Mouse (Mus musculus) MEL (cell line): ENCODE measurements around the gene Ube2g2. TPM values are rescaled to one million over a fixed set of nuclear protein-coding genes. Genes with fewer than 3 reads are reported as not detected.

Source experiments
- DNase-seq: peaks from one replicate; pipeline ENCODE4 v3.0.0; 2011; ENCODE audit warnings: low read depth, low spot score
- H3K27ac ChIP-seq: 2 replicates; pipeline ENCODE4 v1.5.1; 2012; ENCODE audit warnings: low read depth, mild to moderate bottlenecking, control low read depth, low read length, moderate library complexity; ENCODE audit not compliant: control insufficient read depth
- H3K27me3 ChIP-seq, 2 experiments: fragments of 150-350 bp in 1 of 2; sonication (generic) in 1 of 2; 2 replicates each; pipeline ENCODE4 v1.6.1; 2012; ENCODE audit warnings: low read length in 2 of 2, mild to moderate bottlenecking in 2 of 2, improper control_type of control experiment in 1 of 2, moderate library complexity in 1 of 2; ENCODE audit not compliant: insufficient read depth in 2 of 2, control insufficient read depth in 1 of 2
- H3K36me3 ChIP-seq, 2 experiments: 2 replicates each; pipeline ENCODE4 v1.6.1; 2012 to 2014; ENCODE audit warnings: low read length in 2 of 2, improper control_type of control experiment in 1 of 2, inconsistent platforms in 1 of 2, mild to moderate bottlenecking in 1 of 2; ENCODE audit not compliant: insufficient read depth in 2 of 2, control insufficient read depth in 1 of 2
- H3K4me1 ChIP-seq, 2 experiments: fragments of 150-350 bp in 1 of 2; sonication (generic) in 1 of 2; 2 replicates each; pipeline ENCODE4 v1.6.1; 2012; ENCODE audit warnings: low read length in 2 of 2, improper control_type of control experiment in 1 of 2, mild to moderate bottlenecking in 1 of 2; ENCODE audit not compliant: insufficient read depth in 2 of 2, control insufficient read depth in 1 of 2
- H3K4me3 ChIP-seq, 2 experiments: fragments of 150-350 bp in 1 of 2; sonication (generic) in 1 of 2; 2 replicates each; pipeline ENCODE4 v1.5.1; 2012; ENCODE audit warnings: low read depth in 2 of 2, low read length in 2 of 2, mild to moderate bottlenecking in 2 of 2, moderate library complexity in 2 of 2, control low read depth in 1 of 2, improper control_type of control experiment in 1 of 2; ENCODE audit not compliant: control insufficient read depth in 1 of 2, insufficient read depth in 1 of 2
- H3K79me2 ChIP-seq: 2 replicates; pipeline ENCODE4 v1.6.1; 2012; ENCODE audit warnings: mild to moderate bottlenecking, low read length, moderate library complexity; ENCODE audit not compliant: control insufficient read depth, poor library complexity, insufficient read depth
- H3K9ac ChIP-seq: 2 replicates; pipeline ENCODE4 v1.6.1; 2012; ENCODE audit warnings: low read depth, mild to moderate bottlenecking, control low read depth, low read length, moderate library complexity; ENCODE audit not compliant: control insufficient read depth, poor library complexity, severe bottlenecking
- H3K9me3 ChIP-seq: fragments of 150-350 bp; sonication (generic); replicated peaks from 2 replicates; pipeline ENCODE4 v1.6.1; 2012; ENCODE audit warnings: mild to moderate bottlenecking, low read length, improper control_type of control experiment, moderate library complexity; ENCODE audit not compliant: insufficient read depth
- BHLHE40 ChIP-seq: IDR thresholded peaks from 2 replicates; pipeline ENCODE4 v1.6.1; 2012; ENCODE audit warnings: low read depth, mild to moderate bottlenecking, inconsistent platforms, low read length, improper control_type of control experiment, borderline replicate concordance
- CHD1 ChIP-seq: IDR thresholded peaks from 2 replicates; pipeline ENCODE4 v1.6.1; 2012; ENCODE audit warnings: low read depth, mild to moderate bottlenecking, inconsistent platforms, low read length, improper control_type of control experiment
- CTCF ChIP-seq, 3 experiments: IDR thresholded peaks in 2 of 3; conservative IDR thresholded peaks in 1 of 3; 2 replicates each; pipeline ENCODE4 v1.5.1; 2011 to 2012; ENCODE audit warnings: low read length in 3 of 3, low read depth in 2 of 3, mild to moderate bottlenecking in 2 of 3, improper control_type of control experiment in 1 of 3, inconsistent platforms in 1 of 3, mixed read lengths in 1 of 3, moderate library complexity in 1 of 3; ENCODE audit not compliant: control insufficient read depth in 1 of 3, insufficient read depth in 1 of 3, poor library complexity in 1 of 3, severe bottlenecking in 1 of 3
- ELF1 ChIP-seq: IDR thresholded peaks from 2 replicates; pipeline ENCODE4 v1.6.1; 2014; ENCODE audit warnings: low read depth, mild to moderate bottlenecking, inconsistent platforms, low read length, improper control_type of control experiment, moderate library complexity
- GABPA ChIP-seq: IDR thresholded peaks from 2 replicates; pipeline ENCODE4 v1.6.1; 2012; ENCODE audit warnings: low read depth, mild to moderate bottlenecking, inconsistent platforms, low read length, improper control_type of control experiment, moderate library complexity
- GATA1 ChIP-seq: IDR thresholded peaks from 2 replicates; pipeline ENCODE4 v1.6.1; 2011; ENCODE audit warnings: low read depth, low read length, improper control_type of control experiment
- JUND ChIP-seq: IDR thresholded peaks from 2 replicates; pipeline ENCODE4 v1.6.1; 2011; ENCODE audit warnings: low read depth, mild to moderate bottlenecking, improper control_type of control experiment, low read length
- MAFK ChIP-seq: IDR thresholded peaks from 2 replicates; pipeline ENCODE4 v1.6.1; 2011; ENCODE audit warnings: low read depth, mild to moderate bottlenecking, low read length, improper control_type of control experiment, borderline replicate concordance
- MAZ ChIP-seq: IDR thresholded peaks from 2 replicates; pipeline ENCODE4 v1.6.1; 2012; ENCODE audit warnings: low read depth, mild to moderate bottlenecking, inconsistent platforms, low read length, improper control_type of control experiment
- MEF2A ChIP-seq: IDR thresholded peaks from 2 replicates; pipeline ENCODE4 v1.6.1; 2014; ENCODE audit warnings: low read depth, mild to moderate bottlenecking, inconsistent platforms, low read length, improper control_type of control experiment; ENCODE audit not compliant: poor library complexity, insufficient replicate concordance, severe bottlenecking; ENCODE audit errors: extremely low read depth
- POLR2A ChIP-seq, 2 experiments: IDR thresholded peaks; 2 replicates each; pipeline ENCODE4 v1.6.1; 2011 to 2012; ENCODE audit warnings: low read length in 2 of 2, mild to moderate bottlenecking in 2 of 2, control low read depth in 1 of 2, improper control_type of control experiment in 1 of 2, low read depth in 1 of 2, moderate library complexity in 1 of 2; ENCODE audit not compliant: control insufficient read depth in 1 of 2, insufficient read depth in 1 of 2, poor library complexity in 1 of 2
- RCOR1 ChIP-seq: IDR thresholded peaks from 2 replicates; pipeline ENCODE4 v1.6.1; 2012; ENCODE audit warnings: low read depth, mild to moderate bottlenecking, inconsistent platforms, low read length, improper control_type of control experiment
- SMC3 ChIP-seq: IDR thresholded peaks from 2 replicates; pipeline ENCODE4 v1.6.1; 2011; ENCODE audit warnings: low read depth, low read length, improper control_type of control experiment
- TAL1 ChIP-seq: IDR thresholded peaks from 2 replicates; pipeline ENCODE4 v1.6.1; 2012; ENCODE audit warnings: mild to moderate bottlenecking, inconsistent platforms, low read length, moderate library complexity, mixed read lengths
- TBP ChIP-seq: IDR thresholded peaks from 2 replicates; pipeline ENCODE4 v1.8.0; 2011; ENCODE audit warnings: low read depth, low read length, improper control_type of control experiment
- UBTF ChIP-seq: IDR thresholded peaks from 2 replicates; pipeline ENCODE4 v1.6.1; 2012; ENCODE audit warnings: low read depth, mild to moderate bottlenecking, inconsistent platforms, low read length, improper control_type of control experiment, moderate library complexity, borderline replicate concordance; ENCODE audit not compliant: insufficient read depth
- USF1 ChIP-seq: IDR thresholded peaks from 2 replicates; pipeline ENCODE4 v1.6.1; 2014; ENCODE audit warnings: low read depth, mild to moderate bottlenecking, inconsistent platforms, low read length, improper control_type of control experiment, moderate library complexity
- ZC3H11A ChIP-seq: IDR thresholded peaks from 2 replicates; pipeline ENCODE4 v1.6.1; 2012; ENCODE audit warnings: low read depth, mild to moderate bottlenecking, inconsistent platforms, low read length, improper control_type of control experiment
- ZKSCAN1 ChIP-seq: IDR thresholded peaks from 2 replicates; pipeline ENCODE4 v1.6.1; 2012; ENCODE audit warnings: low read depth, mild to moderate bottlenecking, inconsistent platforms, low read length, improper control_type of control experiment, moderate library complexity
- polyA plus RNA-seq, 2 experiments: library from polyadenylated mRNA; stranded (reverse) in 1 of 2; unstranded in 1 of 2; fragments of >175 nt in 1 of 2; fragments of >200 nt in 1 of 2; gene quantifications; 2 replicates each; pipeline versions ENCODE4 v1.2.1 to v1.2.4; 2012; ENCODE audit warnings: low replicate concordance in 2 of 2, low read depth in 1 of 2; ENCODE audit not compliant: insufficient read length in 2 of 2, insufficient read depth in 1 of 2, missing spikeins in 1 of 2
- total RNA-seq: library from RNA; depleted of rRNA; stranded (reverse); fragments of 300-350 nt; gene quantifications from 2 replicates; pipeline ENCODE4 v1.2.3, GENCODE M21; 2012

The Ube2g2 gene
- total and polyA plus RNA-seq, 3 experiments: 62.4 to 112 TPM; not detected in 1

DNA sequence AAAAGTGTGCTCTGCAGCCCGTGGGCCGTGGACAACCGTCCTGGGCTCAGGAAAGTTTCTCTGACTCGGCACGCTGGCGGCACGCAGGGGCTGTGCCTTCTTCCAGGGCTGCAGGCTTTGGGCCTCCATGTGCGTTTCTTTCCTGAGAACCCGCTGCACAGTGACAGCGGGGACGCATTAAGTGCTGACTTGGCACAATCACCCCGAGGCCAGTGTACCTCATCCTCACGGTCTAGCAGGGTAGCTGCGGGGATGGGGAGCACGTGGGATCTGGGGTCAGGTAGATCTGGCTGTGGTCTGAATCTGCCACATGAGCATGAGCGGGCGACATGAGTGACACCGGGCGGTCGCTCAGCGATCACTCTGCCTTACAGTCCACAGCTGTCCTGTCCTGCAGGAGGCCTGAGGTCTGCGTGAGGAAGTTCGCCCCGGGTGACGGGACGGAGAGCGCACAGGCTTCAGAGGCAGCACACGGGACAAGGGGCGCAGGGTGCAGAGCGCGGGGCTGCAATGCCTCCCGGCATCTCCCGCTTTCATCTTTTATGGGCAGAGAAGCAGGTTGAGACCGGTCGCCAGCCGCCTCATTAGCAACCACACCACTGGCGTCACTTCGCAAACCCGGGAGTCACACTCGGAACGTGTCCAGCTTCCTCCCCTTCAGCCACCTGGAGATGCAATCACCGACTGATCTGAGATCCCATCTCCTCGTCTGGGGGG lies 42.0 kb downstream of the Ube2g2 start:
- Histone ChIP-seq H3K27me3 (no peaks in the 10 kb centered on the region), H3K4me1 (no peaks in the 10 kb centered on the region)

DNA sequence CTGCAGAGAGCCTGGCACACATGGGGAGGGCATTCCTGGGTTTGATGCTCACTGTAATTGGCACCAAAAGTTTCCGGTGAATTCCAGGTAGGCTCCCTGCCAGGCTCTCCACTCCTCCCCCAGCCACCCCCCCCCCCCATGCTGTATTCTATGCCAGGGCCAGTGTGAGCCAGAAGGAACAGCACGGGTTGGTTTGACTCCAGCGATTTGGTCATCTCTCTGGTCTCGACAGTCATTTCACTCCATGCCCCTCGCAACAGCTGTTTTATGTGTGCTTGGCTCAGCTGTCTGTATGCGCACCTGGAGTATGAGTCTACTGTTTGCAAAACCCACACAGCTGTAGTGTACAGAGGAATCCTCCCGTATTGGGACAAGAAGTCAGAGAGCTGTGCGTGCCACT lies 44.3 kb downstream of the Ube2g2 start:
- DNase-seq: no peak
- Histone ChIP-seq H3K4me3 (no peak overlapping the region), H3K79me2 (no peaks in the 10 kb centered on the region), H3K9me3 (no peaks in the 10 kb centered on the region), H3K9ac (no peak overlapping the region), H3K36me3 (peaks cover 0 to 7% of the 10 kb centered on the region in 2 experiments; a peak in 2 of 4 replicates), H3K4me1 (peaks cover 0 to 11% of the 10 kb centered on the region in 2 experiments; a peak in 2 of 4 replicates), H3K27me3 (no peaks in the 10 kb centered on the region), H3K27ac (no peak overlapping the region)
- TF ChIP-seq MAFK (no peak), ZC3H11A (no peak), TAL1 (no peak), USF1 (no peak), MEF2A (no peak), POLR2A (IDR thresholded peaks at IDR 0.05; ENCODE audit: control insufficient read depth in 1 of 2, insufficient read depth in 1 of 2, low read depth in 1 of 2, low read length in 2 of 2, poor library complexity in 1 of 2) (no peak), UBTF (no peak), JUND (no peak), BHLHE40 (no peak), CHD1 (no peak)

More for the DNA sequence above, 42.0 kb downstream of the Ube2g2 start:
- Histone ChIP-seq H3K27ac (no peak overlapping the region), H3K36me3 (no peaks in the 10 kb centered on the region), H3K79me2 (no peaks in the 10 kb centered on the region), H3K9ac (no peak overlapping the region), H3K9me3 (no peaks in the 10 kb centered on the region), H3K4me3 (no peak overlapping the region)
- no peak for TF ChIP-seq MAZ
- no peak for DNase-seq

DNA sequence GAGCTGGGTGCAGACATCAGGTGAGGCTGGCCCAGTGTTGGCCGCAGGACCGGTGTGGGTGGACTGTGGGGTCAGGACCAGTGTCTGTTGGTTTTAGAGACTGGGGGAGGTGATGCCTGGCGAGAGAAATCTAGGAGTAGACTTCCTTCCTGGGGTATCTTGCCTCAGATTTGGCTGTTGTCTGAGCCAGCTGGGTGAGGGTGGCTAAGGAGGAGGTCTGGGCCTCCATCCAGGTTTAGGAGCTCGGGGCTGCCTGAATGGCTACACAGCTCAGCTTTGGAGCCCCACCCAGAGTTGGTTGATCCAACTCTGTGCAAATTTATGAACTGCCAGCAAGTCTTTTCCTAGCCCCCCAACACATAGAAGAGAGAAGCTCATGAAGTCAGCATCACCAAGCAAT lies 45.3 kb downstream of the Ube2g2 start:
- no peak overlapping the region for H3K27ac ChIP-seq
- no peak for DNase-seq
- H3K9ac ChIP-seq: no peak overlapping the region
- H3K27me3 ChIP-seq: no peaks in the 10 kb centered on the region
- no peaks in the 10 kb centered on the region for H3K79me2 ChIP-seq
- TF ChIP-seq RCOR1: no peak
- TF ChIP-seq CHD1: no peak
- TF ChIP-seq CTCF (IDR thresholded peaks at IDR 0.05 in 2 of 3, conservative IDR thresholded peaks at IDR 0.05 in 1 of 3; ENCODE audit: control insufficient read depth in 1 of 3, insufficient read depth in 1 of 3, low read depth in 2 of 3, low read length in 3 of 3, poor library complexity in 1 of 3, severe bottlenecking in 1 of 3): no peak
- no peak for TF ChIP-seq SMC3
- no peak for TF ChIP-seq TBP
- TF ChIP-seq GABPA: no peak
- TF ChIP-seq ZC3H11A: no peak
- no peak for TF ChIP-seq ZKSCAN1
- no peak for TF ChIP-seq ELF1
- TF ChIP-seq GATA1: no peak
- TF ChIP-seq MEF2A: no peak
- no peak overlapping the region for H3K4me3 ChIP-seq
- peaks cover 0 to 11% of the 10 kb centered on the region in 2 experiments; a peak in 2 of 4 replicates for H3K4me1 ChIP-seq
- H3K36me3 ChIP-seq: peaks cover 0 to 11% of the 10 kb centered on the region in 2 experiments; a peak in 2 of 4 replicates
- no peaks in the 10 kb centered on the region for H3K9me3 ChIP-seq
